Mouse (Mus musculus): Measurements from ENCODE around the gene Coa3. TPM values are rescaled to one million over a fixed set of nuclear protein-coding genes. Genes with fewer than 3 reads are reported as not detected.

Coa3 gene
- polyA plus RNA-seq, 1 experiment from 2014 or later: 189 TPM

Other genes with a start within 250 kb of the Coa3 start
- 9.6 and 13.1 TPM in 2 replicates for gene Naglu, start 209.1 kb downstream of the Coa3 start, polyA plus RNA-seq (2014; fragmentation: Nextera tagmentation; extraction: Ambion mirVana)
- gene Hsd17b1, start 200.7 kb downstream of the Coa3 start, polyA plus RNA-seq (2014; fragmentation: Nextera tagmentation; extraction: Ambion mirVana): 0.11 TPM in 1 of 2 replicates, not detected in the other
- gene Coasy, start 196.5 kb downstream of the Coa3 start, polyA plus RNA-seq (2014; fragmentation: Nextera tagmentation; extraction: Ambion mirVana): 29.6 and 34.3 TPM in 2 replicates
- 34.5 and 36.0 TPM in 2 replicates for gene Mlx, start 191.8 kb downstream of the Coa3 start, polyA plus RNA-seq (2014; fragmentation: Nextera tagmentation; extraction: Ambion mirVana)
- 23.1 and 27.5 TPM in 2 replicates for gene Psmc3ip, start 183.7 kb downstream of the Coa3 start, polyA plus RNA-seq (2014; fragmentation: Nextera tagmentation; extraction: Ambion mirVana)
- 5.5 and 9.2 TPM in 2 replicates for gene Retreg3, start 159.2 kb downstream of the Coa3 start, polyA plus RNA-seq (2014; fragmentation: Nextera tagmentation; extraction: Ambion mirVana)
- gene Tubg1, start 159.2 kb downstream of the Coa3 start, polyA plus RNA-seq (2014; fragmentation: Nextera tagmentation; extraction: Ambion mirVana): 82.1 and 83.5 TPM in 2 replicates
- gene Tubg2, start 123.2 kb downstream of the Coa3 start, polyA plus RNA-seq (2014; fragmentation: Nextera tagmentation; extraction: Ambion mirVana): 4.3 TPM in 2 replicates
- 0.46 and 0.70 TPM in 2 replicates for gene Cntnap1, start 108.6 kb downstream of the Coa3 start, polyA plus RNA-seq (2014; fragmentation: Nextera tagmentation; extraction: Ambion mirVana)
- gene Plekhh3, start 107.8 kb downstream of the Coa3 start, polyA plus RNA-seq (2014; fragmentation: Nextera tagmentation; extraction: Ambion mirVana): 6.2 TPM in 2 replicates
- gene Ccr10, start 103.7 kb downstream of the Coa3 start, polyA plus RNA-seq (2014; fragmentation: Nextera tagmentation; extraction: Ambion mirVana): 0.13 and 0.39 TPM in 2 replicates
- gene Ezh1, start 52.7 kb downstream of the Coa3 start, polyA plus RNA-seq (2014; fragmentation: Nextera tagmentation; extraction: Ambion mirVana): 10.2 and 12.7 TPM in 2 replicates
- gene Ramp2, start 33.1 kb downstream of the Coa3 start, polyA plus RNA-seq (2014; fragmentation: Nextera tagmentation; extraction: Ambion mirVana): 230 and 232 TPM in 2 replicates
- 126 and 128 TPM in 2 replicates for gene Vps25, start 25.4 kb downstream of the Coa3 start, polyA plus RNA-seq (2014; fragmentation: Nextera tagmentation; extraction: Ambion mirVana)
- 11.1 and 13.7 TPM in 2 replicates for gene Wnk4, start 18.5 kb downstream of the Coa3 start, polyA plus RNA-seq (2014; fragmentation: Nextera tagmentation; extraction: Ambion mirVana)
- 1.1 TPM in 2 replicates for gene Cntd1, start 102 bp downstream of the Coa3 start, polyA plus RNA-seq (2014; fragmentation: Nextera tagmentation; extraction: Ambion mirVana)
- gene Becn1, start 23.2 kb upstream of the Coa3 start, polyA plus RNA-seq (2014; fragmentation: Nextera tagmentation; extraction: Ambion mirVana): 138 and 154 TPM in 2 replicates
- 104 and 105 TPM in 2 replicates for gene Psme3, start 37.1 kb upstream of the Coa3 start, polyA plus RNA-seq (2014; fragmentation: Nextera tagmentation; extraction: Ambion mirVana)
- 0.90 and 1.4 TPM in 2 replicates for gene Aoc2, start 45.9 kb upstream of the Coa3 start, polyA plus RNA-seq (2014; fragmentation: Nextera tagmentation; extraction: Ambion mirVana)
- gene Aoc3, start 51.5 kb upstream of the Coa3 start, polyA plus RNA-seq (2014; fragmentation: Nextera tagmentation; extraction: Ambion mirVana): 0.20 and 0.24 TPM in 2 replicates
- not detected in 2 replicates for gene G6pc, start 88.4 kb upstream of the Coa3 start, polyA plus RNA-seq (2014; fragmentation: Nextera tagmentation; extraction: Ambion mirVana)
- 49.7 and 52.3 TPM in 2 replicates for gene Aarsd1, start 138.5 kb upstream of the Coa3 start, polyA plus RNA-seq (2014; fragmentation: Nextera tagmentation; extraction: Ambion mirVana)
- 17.5 and 18.7 TPM in 2 replicates for gene Gm27029, start 145.7 kb upstream of the Coa3 start, polyA plus RNA-seq (2014; fragmentation: Nextera tagmentation; extraction: Ambion mirVana)
- 9.6 and 12.9 TPM in 2 replicates for gene Rundc1, start 146.0 kb upstream of the Coa3 start, polyA plus RNA-seq (2014; fragmentation: Nextera tagmentation; extraction: Ambion mirVana)
- gene Ptges3l, start 146.2 kb upstream of the Coa3 start, polyA plus RNA-seq (2014; fragmentation: Nextera tagmentation; extraction: Ambion mirVana): 75.3 and 82.6 TPM in 2 replicates
- gene Rpl27, start 163.2 kb upstream of the Coa3 start, polyA plus RNA-seq (2014; fragmentation: Nextera tagmentation; extraction: Ambion mirVana): 286 and 315 TPM in 2 replicates
- 10.2 and 11.8 TPM in 2 replicates for gene Ifi35, start 169.3 kb upstream of the Coa3 start, polyA plus RNA-seq (2014; fragmentation: Nextera tagmentation; extraction: Ambion mirVana)
- gene Rnd2, start 185.9 kb upstream of the Coa3 start, polyA plus RNA-seq (2014; fragmentation: Nextera tagmentation; extraction: Ambion mirVana): 17.5 and 22.3 TPM in 2 replicates
- gene Vat1, start 187.1 kb upstream of the Coa3 start, polyA plus RNA-seq (2014; fragmentation: Nextera tagmentation; extraction: Ambion mirVana): 26.5 and 31.7 TPM in 2 replicates

All from heart, embryonic 11.5 days (tissue).